In the genomic region with DNA sequence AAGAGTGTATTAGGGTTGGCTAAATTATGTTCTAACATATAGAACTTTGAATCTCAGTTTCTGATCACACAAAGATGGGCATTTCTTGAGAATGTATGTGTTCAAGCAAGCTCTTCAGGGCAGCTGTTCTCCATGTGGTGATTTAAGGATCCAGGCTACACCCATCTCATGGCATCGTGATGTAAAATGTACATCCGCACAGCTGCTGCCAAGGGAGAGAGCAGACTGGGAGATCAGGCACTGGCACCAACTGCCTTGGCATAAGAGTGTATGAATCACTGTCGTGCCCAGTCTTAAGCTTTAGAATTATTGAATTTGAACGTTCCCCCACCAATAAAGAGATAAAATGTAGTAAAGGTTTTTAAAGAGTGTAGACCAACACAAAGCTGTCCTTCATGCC, we compare ENCODE assay signal across 12 mouse cellular contexts. TPM values are rescaled to one million over a fixed set of nuclear protein-coding genes. Genes with fewer than 3 reads are reported as not detected.
DNase-seq lines count a peak whose midpoint lies in the region.
"Had no signal": no experiment of that assay in that cellular context is flagged by ENCODE, and none has a peak within 500 bp of the region (broad histone marks: within the 10 kb centered on the region; RNA-seq: fewer than 3 reads in every experiment).

No protein-coding gene starts in this region.

- peak; percentile 49 for DNase-seq in layer of hippocampus, adult 9-11 months
- DNase-seq in layer of hippocampus, postnatal 25 days (ENCODE audit: extremely low spot score in 1 of 2, low spot score in 1 of 2) = no peak
- peak; percentile 87 for DNase-seq in brain, adult 2 months (ENCODE audit: low read depth, low spot score)
- peak; percentile 42 to 56 for DNase-seq in frontal cortex, postnatal 36 days (ENCODE audit: low spot score in 2 of 2)
- peak; percentile 44 to 61 for DNase-seq in right cerebral cortex, postnatal 10 days (ENCODE audit: low spot score in 2 of 2)
- DNase-seq in neural tube, embryonic 10.5 days (ENCODE audit: extremely low spot score, low spot score) = no peak
- DNase-seq in kidney, postnatal 25 days = no peak
- DNase-seq: adrenal gland, postnatal 10 days; cerebellum, postnatal 14 days; embryo, embryonic 11 days; heart, postnatal 10 days; kidney, adult 18-20 months had no signal

RNA-seq across cellular contexts. Expression of a gene that starts 30.6 kb away (rescaled TPM):
- total RNA-seq in layer of hippocampus, postnatal 25 days (2021) = 1 to 10 TPM; 4.8 to 9.9 TPM

RNA-seq across cellular contexts. Expression of a gene that starts 43.5 kb away (rescaled TPM):
- 100 to 1,000 TPM; 100 to 101 TPM for total RNA-seq in layer of hippocampus, postnatal 25 days (2021)

Comparison
In these comparisons a context has a peak if more than half of its experiments do, and no peak if none do; other contexts are left out.
1. DNase-seq: peak in layer of hippocampus, adult 9-11 months (single experiment), brain, adult 2 months (single experiment), frontal cortex, postnatal 36 days (2 of 2) and right cerebral cortex, postnatal 10 days (2 of 2); none in layer of hippocampus, postnatal 25 days (0 of 2), neural tube, embryonic 10.5 days (single experiment) and kidney, postnatal 25 days (0 of 2).